Mouse (Mus musculus): ENCODE results near the gene Akr1d1. TPM values are rescaled to one million over a fixed set of nuclear protein-coding genes. Genes with fewer than 3 reads are reported as not detected.

The Akr1d1 gene
- polyA plus RNA-seq, 1 experiment from 2014 or later, result not detected

DNA sequence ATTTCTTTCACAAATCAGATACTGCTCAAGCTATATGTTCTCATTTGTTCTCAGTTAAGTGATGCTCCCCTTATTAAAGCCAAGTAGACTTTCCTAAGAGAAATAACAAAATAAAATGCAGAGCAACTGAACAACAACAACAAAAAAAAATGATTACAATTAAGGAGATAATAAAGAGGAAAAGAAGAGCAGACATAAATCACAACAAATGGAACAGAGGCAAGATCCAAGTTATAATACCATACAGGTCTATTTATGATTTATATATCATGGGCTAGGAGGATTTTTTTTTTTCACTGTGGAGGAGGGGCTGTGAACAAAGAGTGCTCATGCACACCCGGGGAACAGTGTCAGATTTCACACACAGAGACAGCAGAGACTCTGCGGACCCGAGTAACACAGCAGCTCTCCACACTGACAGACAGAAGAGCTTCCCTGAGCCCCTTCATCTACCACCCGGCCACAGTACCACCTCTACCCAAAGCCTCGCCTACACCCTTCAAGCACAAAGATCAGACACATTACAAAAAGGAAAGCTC is 63.6 kb downstream of the Akr1d1 start:
- POLR2A ChIA-PET, result no interaction called here
- ATAC-seq, result no peak
- TF ChIP-seq CTCF (IDR thresholded peaks at IDR 0.05), result no peak
- in situ Hi-C loops (cut with MboI; ENCODE audit: low pct_unique_long_range_greater_than_20kb), result loop anchor here (5.0 kb wide), 1 partner anchor 464 kb away; no protein-coding TSS in a partner anchor
- CTCF ChIA-PET, result interaction anchor here (0.8 kb wide), 1 partner anchor 12 kb away, joined by 5 read pairs; no protein-coding TSS in a partner anchor
- DNase-seq (ENCODE audit: low read depth, low spot score), result no peak
- H3K27me3 ChIP-seq, result no peaks in the 10 kb centered on the region

DNA sequence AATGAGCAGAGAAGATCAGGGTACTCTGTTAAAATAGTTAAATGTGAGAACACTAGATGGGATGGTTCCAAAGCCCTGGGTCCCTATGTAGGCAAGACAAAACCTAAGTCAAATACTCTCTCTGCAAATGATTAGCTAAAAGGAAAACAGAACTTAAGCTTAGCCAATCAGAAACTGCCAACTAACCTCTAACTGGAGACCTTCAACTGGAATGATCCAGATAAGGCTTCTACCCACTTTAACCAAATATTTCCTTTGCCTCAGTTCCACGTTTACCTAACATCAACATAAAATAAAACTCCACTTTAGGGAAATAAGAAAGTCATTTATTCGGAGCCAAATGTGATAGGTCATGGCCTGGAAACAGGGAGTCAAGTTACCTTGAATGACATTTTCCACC is 67.1 kb downstream of the Akr1d1 start:
- CTCF ChIA-PET, result interaction anchor here (0.8 to 1.4 kb wide), 2 partner anchors 15 to 16 kb away, joined by 3 to 4 read pairs; no protein-coding TSS in a partner anchor
- in situ Hi-C loops (cut with MboI; ENCODE audit: low pct_unique_long_range_greater_than_20kb), result no loop called here
- H3K27me3 ChIP-seq, result no peaks in the 10 kb centered on the region
- TF ChIP-seq CTCF (IDR thresholded peaks at IDR 0.05), result no peak
- POLR2A ChIA-PET, result no interaction called here
- ATAC-seq, result no peak
- no peak for DNase-seq (ENCODE audit: low read depth, low spot score)

DNA sequence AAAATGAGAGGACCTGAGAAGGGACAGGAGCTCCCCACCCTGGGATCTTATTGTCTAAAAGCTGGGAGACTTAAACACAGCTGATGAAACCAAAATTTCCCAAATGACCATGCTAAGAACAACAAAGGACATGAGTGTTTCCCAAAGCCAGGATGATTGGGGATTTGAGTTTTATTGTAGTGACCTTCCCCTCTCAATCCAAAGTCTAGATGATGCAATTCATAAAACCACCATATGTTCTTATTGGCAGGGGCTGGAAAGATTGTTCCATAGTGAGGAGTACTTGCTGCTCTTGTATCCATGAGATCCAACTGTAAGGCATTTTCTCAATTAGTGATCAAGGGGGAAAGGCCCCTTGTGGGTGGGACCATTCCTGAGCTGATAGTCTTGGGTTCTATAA is 68.1 kb downstream of the Akr1d1 start:
- ChIA-PET CTCF (interaction anchor here (1.4 kb wide), 1 partner anchor 16 kb away, joined by 3 read pairs; no protein-coding TSS in a partner anchor), POLR2A (no interaction called here)
- ATAC-seq (no peak), DNase-seq (ENCODE audit: low read depth, low spot score) (no peak)
- in situ Hi-C loops (cut with MboI; ENCODE audit: low pct_unique_long_range_greater_than_20kb), result no loop called here
- TF ChIP-seq CTCF (IDR thresholded peaks at IDR 0.05), result no peak
- H3K27me3 ChIP-seq, result no peaks in the 10 kb centered on the region

DNA sequence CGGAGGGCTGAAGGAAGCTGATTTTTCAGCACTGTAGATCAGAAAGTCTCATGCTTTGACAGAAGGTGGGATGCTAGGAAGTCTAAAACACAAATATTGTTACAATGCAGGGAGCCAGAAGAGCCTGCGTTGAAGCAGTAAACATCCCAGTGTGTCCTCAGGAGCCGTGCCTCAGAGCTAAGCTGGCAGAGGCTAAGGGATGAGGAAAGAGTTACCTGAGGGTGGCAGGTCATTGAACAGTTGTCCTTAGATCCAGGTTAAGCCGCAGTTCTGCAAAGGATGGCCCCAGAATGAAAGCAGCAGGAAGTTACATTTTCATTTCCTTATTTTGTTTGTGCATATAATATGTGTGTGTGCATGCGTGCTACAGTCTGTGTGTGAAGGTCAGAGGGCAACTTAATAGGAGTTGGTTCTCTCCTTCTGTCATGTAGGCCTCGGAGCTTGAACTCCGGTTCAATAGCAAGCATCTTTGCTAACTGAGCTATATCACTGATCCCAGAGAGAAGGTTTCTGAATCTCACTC is 71.1 kb downstream of the Akr1d1 start:
- ChIA-PET POLR2A (no interaction called here), CTCF (interaction anchor here (0.6 kb wide), 1 partner anchor 21 kb away, joined by 3 read pairs; no protein-coding TSS in a partner anchor)
- ATAC-seq, result no peak
- H3K27me3 ChIP-seq, result no peaks in the 10 kb centered on the region
- no peak for TF ChIP-seq CTCF (IDR thresholded peaks at IDR 0.05)
- no peak for DNase-seq (ENCODE audit: low read depth, low spot score)
- in situ Hi-C loops (cut with MboI; ENCODE audit: low pct_unique_long_range_greater_than_20kb), result no loop called here

DNA sequence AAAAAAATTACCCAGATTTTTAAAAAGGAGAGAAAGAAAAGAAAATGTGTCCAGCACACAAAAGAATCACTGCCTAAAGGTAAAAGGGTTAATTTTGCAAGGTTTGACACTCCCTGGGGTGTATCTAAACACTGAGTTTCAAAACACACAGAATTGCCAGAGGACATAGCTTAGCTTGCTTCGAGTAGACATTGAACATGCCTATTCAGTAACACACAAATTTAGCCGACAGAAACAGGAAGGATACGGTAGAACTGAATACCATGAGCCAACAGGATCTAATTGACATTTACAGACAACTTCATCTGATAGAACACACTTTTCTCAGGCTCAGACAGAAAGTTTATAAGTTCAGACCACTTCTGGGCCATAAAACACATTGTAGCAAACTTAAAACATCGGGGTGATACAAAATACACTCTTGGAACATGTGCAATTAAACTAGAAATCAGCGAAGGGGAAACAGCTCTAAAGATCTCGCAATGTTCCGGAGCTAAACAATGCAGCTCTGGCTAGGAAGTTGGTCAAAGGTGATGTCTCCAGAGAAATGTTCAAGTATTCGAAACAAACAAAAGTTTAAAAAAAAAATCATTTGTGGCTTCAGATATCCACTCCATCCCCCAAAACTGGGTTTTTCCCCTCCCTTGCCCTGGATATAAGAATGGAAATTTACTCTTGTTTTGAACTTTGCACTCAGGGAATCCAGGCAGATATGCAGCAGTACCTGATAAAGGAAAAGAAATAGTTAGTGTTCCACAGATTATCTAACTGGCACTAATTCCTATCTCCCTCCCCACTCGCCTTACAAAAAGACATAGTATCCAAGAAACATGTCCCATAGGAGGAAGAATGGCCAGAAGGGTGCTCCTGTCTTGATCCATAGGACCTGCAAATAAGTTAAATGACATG is 73.1 kb downstream of the Akr1d1 start:
- CTCF ChIA-PET, result no interaction called here
- POLR2A ChIA-PET, result interaction anchor here (0.9 kb wide), 1 partner anchor 384 kb away, joined by 3 read pairs; no protein-coding TSS in a partner anchor
- H3K27me3 ChIP-seq, result no peaks in the 10 kb centered on the region
- no peak for DNase-seq (ENCODE audit: low read depth, low spot score)
- in situ Hi-C loops (cut with MboI; ENCODE audit: low pct_unique_long_range_greater_than_20kb), result no loop called here
- ATAC-seq, result no peak
- no peak for TF ChIP-seq CTCF (IDR thresholded peaks at IDR 0.05)

DNA sequence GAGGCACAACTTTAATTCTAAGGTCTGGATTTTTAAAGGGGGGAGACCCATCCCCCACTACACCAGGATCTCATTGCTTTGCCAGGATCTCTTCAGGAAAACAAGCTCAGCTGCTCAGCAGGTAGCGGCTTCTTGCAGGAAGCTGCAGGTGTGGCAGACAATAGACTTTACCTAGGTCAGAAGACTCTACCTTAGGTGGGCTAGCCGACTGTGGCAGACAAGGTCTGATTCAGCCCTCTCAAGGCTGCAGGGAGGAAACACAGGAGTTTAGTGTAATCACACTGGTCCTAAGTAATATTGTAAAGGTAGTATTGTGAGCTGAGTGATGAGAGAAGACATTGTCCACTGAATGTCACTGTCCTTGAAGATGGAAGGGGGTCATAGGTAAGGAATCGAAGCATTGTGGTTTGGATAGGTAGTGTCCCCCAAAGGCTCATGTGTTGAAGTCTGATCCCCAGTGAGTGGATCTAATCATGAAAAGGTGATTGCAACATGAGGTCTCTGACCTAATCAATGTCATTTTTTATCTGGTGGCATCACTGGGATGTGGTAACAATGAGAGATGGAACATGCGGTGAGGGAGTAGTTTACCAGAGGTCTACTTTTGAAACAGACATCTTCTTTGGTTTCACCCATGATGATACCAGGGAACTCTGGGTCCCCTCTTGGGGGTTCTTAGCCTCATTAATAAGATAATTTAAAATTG is 74.4 kb downstream of the Akr1d1 start:
- ATAC-seq (no peak), DNase-seq (ENCODE audit: low read depth, low spot score) (no peak)
- TF ChIP-seq CTCF (IDR thresholded peaks at IDR 0.05), result no peak
- POLR2A ChIA-PET, result no interaction called here
- H3K27me3 ChIP-seq, result no peaks in the 10 kb centered on the region
- CTCF ChIA-PET, result no interaction called here
- in situ Hi-C loops (cut with MboI; ENCODE audit: low pct_unique_long_range_greater_than_20kb), result no loop called here

DNA sequence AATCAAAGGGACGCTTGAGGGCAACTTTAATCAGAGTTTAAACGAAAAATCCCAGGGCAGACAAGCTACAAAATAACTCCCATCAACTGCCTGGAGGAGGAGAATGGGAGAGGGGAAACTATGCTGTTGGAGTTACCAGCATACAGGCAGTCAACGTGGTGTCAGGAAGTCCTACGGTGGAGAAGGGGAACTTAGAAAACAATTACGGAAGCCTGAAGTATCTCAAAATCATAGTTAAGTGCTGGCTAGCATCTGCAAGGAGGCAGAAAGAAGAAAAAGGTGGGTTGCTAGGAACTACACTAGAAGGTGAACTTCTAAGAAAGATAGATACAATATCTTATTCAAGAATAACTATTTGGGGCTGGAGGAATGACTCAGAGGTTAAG is 74.9 kb downstream of the Akr1d1 start:
- no peak for ATAC-seq
- no peaks in the 10 kb centered on the region for H3K27me3 ChIP-seq
- no peak for DNase-seq (ENCODE audit: low read depth, low spot score)
- in situ Hi-C loops (cut with MboI; ENCODE audit: low pct_unique_long_range_greater_than_20kb), result no loop called here
- CTCF ChIA-PET, result no interaction called here
- POLR2A ChIA-PET, result no interaction called here
- TF ChIP-seq CTCF (IDR thresholded peaks at IDR 0.05), result no peak

DNA sequence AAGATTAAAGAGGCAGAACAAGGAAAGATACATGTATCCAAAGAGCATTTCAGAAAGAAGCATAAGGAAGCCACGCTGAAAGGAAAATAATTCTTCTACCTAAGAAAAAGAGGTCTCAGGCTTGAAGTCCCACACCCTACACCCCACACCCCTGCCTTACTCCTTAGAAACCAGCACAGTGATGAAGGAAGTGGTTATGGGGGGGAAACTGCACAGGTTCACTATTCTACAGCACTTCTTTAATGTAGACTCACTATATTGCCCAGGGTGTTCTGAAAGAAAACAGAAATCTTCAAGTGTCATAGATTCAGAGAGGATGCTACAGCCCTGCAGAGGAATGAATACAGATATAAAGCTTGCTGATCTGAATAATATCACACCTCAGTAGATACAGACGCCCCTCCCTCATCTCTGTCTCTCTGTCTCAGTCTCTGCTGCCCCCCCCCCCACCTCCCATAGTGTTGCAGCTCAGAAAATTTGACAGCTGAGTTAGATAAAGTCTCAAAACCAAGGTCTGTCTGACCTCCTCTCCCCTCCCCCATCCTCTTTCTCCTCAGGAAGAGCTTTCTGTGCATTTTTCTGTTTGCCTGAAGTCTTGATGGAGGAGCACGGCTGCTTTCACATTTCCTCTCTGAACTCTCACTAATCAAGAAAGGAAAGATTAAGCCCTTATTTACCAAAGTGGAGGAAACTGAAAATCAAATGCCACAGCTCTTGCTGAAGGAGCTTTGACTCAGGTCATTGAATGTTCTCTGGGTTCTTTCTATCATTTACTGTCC is 77.7 kb downstream of the Akr1d1 start:
- no peaks in the 10 kb centered on the region for H3K27me3 ChIP-seq
- no peak for DNase-seq (ENCODE audit: low read depth, low spot score)
- no peak for ATAC-seq
- ChIA-PET CTCF (interaction anchor here (1.2 kb wide), 1 partner anchor 17 kb away, joined by 3 read pairs; no protein-coding TSS in a partner anchor), POLR2A (no interaction called here)
- in situ Hi-C loops (cut with MboI; ENCODE audit: low pct_unique_long_range_greater_than_20kb), result no loop called here
- TF ChIP-seq CTCF (IDR thresholded peaks at IDR 0.05), result no peak

DNA sequence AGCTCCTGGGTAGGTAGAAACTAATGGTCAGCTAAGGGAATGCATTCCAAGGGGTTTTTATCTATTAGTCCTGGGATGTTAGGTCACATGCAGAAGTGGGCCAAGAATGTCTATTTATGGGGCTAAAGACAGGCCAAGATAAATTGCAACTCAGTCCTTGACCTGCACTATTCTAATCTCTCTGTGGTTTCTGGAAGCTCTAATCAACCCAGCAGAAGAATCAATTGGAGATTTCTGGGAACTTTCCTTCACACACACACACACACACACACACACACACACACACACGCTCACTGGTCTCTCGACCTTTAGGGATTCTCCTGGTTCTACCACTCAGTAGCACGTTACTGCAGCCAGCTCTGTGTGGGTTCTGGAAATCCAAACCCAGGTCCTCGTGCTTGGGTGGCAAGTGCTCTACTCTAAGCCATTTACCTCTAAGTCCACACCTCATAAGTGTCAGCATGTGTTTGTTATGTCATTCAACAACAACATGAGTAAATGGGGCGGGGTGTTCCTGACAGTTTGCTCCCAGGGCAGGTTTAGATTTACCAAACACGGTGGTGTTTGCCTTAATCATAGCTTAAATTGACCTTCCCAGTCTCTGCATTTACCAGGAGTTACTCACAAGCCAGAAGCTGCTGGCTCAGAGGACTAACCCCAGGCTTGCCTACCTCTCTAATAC is 82.8 kb downstream of the Akr1d1 start:
- in situ Hi-C loops (cut with MboI; ENCODE audit: low pct_unique_long_range_greater_than_20kb), result no loop called here
- CTCF ChIA-PET, result interaction anchor here (0.9 to 1.3 kb wide), 2 partner anchors 16 to 155 kb away, joined by 3 to 4 read pairs; no protein-coding TSS in a partner anchor
- no peak for TF ChIP-seq CTCF (IDR thresholded peaks at IDR 0.05)
- H3K27me3 ChIP-seq, result no peaks in the 10 kb centered on the region
- DNase-seq (ENCODE audit: low read depth, low spot score) (no peak), ATAC-seq (no peak)
- POLR2A ChIA-PET, result no interaction called here

All from Patski (cell line).